Mouse (Mus musculus) E14TG2a.4 (cell line): ENCODE results near the gene Olfr901.

Experiments
- CTCF ChIP-seq: conservative IDR thresholded peaks from 2 replicates; pipeline ENCODE4 v1.5.1; 2014; ENCODE audit warnings: low read length
- POU5F1 ChIP-seq: IDR thresholded peaks from 2 replicates; pipeline ENCODE4 v1.6.1; 2014; ENCODE audit warnings: low read length, borderline replicate concordance

- TF ChIP-seq CTCF (no peak), POU5F1 (no peak)
Measured at GRCm38 (mm10) chr9:38401398-38401797, 27.9 kb upstream of the Olfr901 start, which contains the start of gene Olfr147.
